Mouse (Mus musculus) hindbrain, embryonic 11.5 days (tissue): ENCODE data around the gene Fgfr2. TPM values are rescaled to one million over a fixed set of nuclear protein-coding genes. Genes with fewer than 3 reads are reported as not detected.

ENCODE experiments used
- ATAC-seq: fragments of 200-750 bp; cut with Nextera tagmentation; 2 replicates; pipeline ENCODE4 v1.8.0; 2017; ENCODE audit warnings: mild to moderate bottlenecking, moderate TSS enrichment, moderate library complexity; ENCODE audit not compliant: low FRiP score
- DNase-seq: peaks from one replicate; pipeline ENCODE4 v3.0.0-alpha.2; 2015; ENCODE audit warnings: low spot score
- H3K27ac ChIP-seq: fragments of 300-500 bp; sonication (generic); 2 replicates; pipeline ENCODE4 v1.5.1; 2014; ENCODE audit warnings: mild to moderate bottlenecking, low read depth, low read length
- H3K27me3 ChIP-seq: fragments of 300-500 bp; sonication (generic); 2 replicates; pipeline ENCODE4 v1.6.1; 2014; ENCODE audit warnings: mild to moderate bottlenecking, low read length, moderate library complexity, mixed read lengths; ENCODE audit not compliant: control insufficient read depth, insufficient read depth
- H3K36me3 ChIP-seq: fragments of 300-500 bp; sonication (generic); 2 replicates; pipeline ENCODE4 v1.6.1; 2014; ENCODE audit warnings: mild to moderate bottlenecking, low read length, moderate library complexity, mixed read lengths; ENCODE audit not compliant: control insufficient read depth, insufficient read depth
- H3K4me1 ChIP-seq: fragments of 300-500 bp; sonication (generic); replicated peaks from 2 replicates; pipeline ENCODE4 v1.6.1; 2014; ENCODE audit warnings: low read length, mixed read lengths; ENCODE audit not compliant: control insufficient read depth, insufficient read depth
- H3K4me2 ChIP-seq: fragments of 300-500 bp; sonication (generic); replicated peaks from 2 replicates; pipeline ENCODE4 v1.6.1; 2014; ENCODE audit warnings: mild to moderate bottlenecking, low read depth, low read length
- H3K4me3 ChIP-seq: fragments of 300-500 bp; sonication (generic); 2 replicates; pipeline ENCODE4 v1.5.1; 2014; ENCODE audit warnings: low read depth, low read length
- H3K9ac ChIP-seq: fragments of 300-500 bp; sonication (generic); 2 replicates; pipeline ENCODE4 v1.6.1; 2014; ENCODE audit warnings: low read depth, low read length
- H3K9me3 ChIP-seq: fragments of 300-500 bp; sonication (generic); 2 replicates; pipeline ENCODE4 v1.6.1; 2016; ENCODE audit warnings: low read length; ENCODE audit not compliant: control insufficient read depth
- WGBS: fragments of 180-500 bp; shearing (Covaris S2); extraction: QIAGEN DNeasy Blood & Tissue Kit; methylation state at CpG from one replicate; pipeline ENCODE4 v1.1.7; 2014; 5-methylcytosine and 5-hydroxymethylcytosine counted together
- polyA plus RNA-seq: library from polyadenylated mRNA; unstranded; fragments of >200 nt; fragmentation: Nextera tagmentation; extraction: Ambion mirVana; gene quantifications from 2 replicates; pipeline ENCODE4 v1.2.1, GENCODE M21; 2014

Gene Fgfr2
- polyA plus RNA-seq, 1 experiment from 2014 or later: 71.3 TPM

DNA sequence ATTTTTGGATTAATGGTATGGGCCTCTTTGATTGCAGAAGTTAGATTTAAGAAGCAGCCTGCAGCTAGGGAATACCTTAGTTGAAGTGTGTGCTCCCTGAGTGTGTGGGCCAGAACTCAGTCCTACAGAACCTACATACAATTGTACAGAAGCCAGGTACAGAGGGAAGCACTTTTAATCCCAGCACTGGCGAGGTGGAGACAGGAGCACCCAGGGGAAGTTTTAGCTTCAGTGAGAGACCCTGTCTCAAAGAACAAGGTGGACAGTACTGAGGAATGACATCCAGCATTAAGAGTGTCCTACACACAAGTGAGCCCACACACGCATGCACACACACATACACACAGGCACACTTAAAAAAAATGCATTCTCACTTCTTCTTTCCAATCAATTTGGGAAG lies 2545.1 kb downstream of the Fgfr2 start:
- ATAC-seq (no peak), DNase-seq (no peak)
- H3K4me3 ChIP-seq: no peak overlapping the region
- no peak overlapping the region for H3K27ac ChIP-seq
- no peaks in the 10 kb centered on the region for H3K9me3 ChIP-seq
- 90% methylated on average over 2 of the region's 2 CpGs for WGBS
- H3K9ac ChIP-seq: no peak overlapping the region
- no peaks in the 10 kb centered on the region for H3K36me3 ChIP-seq
- H3K27me3 ChIP-seq: no peaks in the 10 kb centered on the region
- H3K4me2 ChIP-seq: no peak overlapping the region
- no peaks in the 10 kb centered on the region for H3K4me1 ChIP-seq

DNA sequence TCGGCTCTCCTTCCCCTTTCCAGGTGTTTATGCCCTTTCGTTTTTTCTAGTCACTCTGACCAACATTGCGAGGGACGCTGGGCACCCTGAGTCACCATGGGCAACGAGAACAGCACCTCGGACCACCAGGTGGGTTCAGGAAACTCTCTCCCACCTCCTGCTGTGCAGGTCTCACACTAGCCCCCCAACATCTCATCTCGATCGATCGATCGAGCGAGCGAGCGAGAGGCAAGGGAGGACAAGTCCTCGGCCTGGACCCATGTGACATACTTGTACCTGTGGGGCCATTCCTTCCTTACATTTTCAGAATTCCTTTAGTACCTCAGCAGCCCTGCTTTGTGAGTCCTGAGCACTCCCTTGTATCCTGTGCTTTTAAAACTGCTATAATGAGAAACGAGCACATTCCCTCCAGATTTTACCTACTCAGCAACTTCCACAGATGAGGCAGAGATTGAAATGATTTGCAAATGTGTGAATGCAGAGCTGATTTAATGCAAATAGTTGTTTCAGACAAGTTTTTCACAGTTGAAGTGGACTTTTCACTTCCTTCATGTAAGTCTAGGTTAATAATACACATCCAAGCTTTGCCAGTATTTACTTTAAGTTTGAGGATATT lies 2545.7 kb downstream of the Fgfr2 start, which contains the start of gene Tacc2:
Tacc2 (plus strand) TSS at position 51 of the 616 bp plus-strand sequence.
- H3K4me3 ChIP-seq: no peak within 1 kb of the TSS
- 47% methylated on average over 15 of the region's 15 CpGs for whole genome bisulfite sequencing
- H3K9me3 ChIP-seq: no peaks in the 10 kb centered on the region
- no peaks in the 10 kb centered on the region for H3K27me3 ChIP-seq
- DNase-seq (no peak), ATAC-seq (no peak)
- H3K36me3 ChIP-seq: no peaks in the 10 kb centered on the region
- H3K27ac ChIP-seq: no peak within 1 kb of the TSS
- no peak within 1 kb of the TSS for H3K9ac ChIP-seq
- H3K4me2 ChIP-seq: no peak within 1 kb of the TSS; the same call in 1 of the 2 replicates
- no peaks in the 10 kb centered on the region for H3K4me1 ChIP-seq

DNA sequence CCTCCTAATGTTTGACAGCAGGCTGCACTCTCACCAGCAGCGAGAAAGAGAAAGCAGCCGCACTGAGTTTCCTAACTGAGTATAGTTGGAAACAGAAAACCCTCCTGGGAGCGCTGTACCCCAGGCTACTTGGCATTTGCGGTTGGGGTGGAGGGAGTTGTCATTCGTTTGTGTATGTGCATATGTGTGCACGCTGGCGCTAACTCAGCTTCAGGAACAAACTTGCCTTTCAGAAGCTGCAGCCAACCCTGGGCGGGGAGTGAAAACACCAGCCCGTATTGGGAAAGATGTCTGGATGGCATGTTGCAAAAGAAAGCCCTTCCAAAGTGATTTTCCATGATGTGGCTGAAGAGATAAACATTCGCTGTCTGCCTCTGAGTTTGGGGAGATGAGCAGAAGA lies 2546.2 kb downstream of the Fgfr2 start:
- no peak overlapping the region for H3K9ac ChIP-seq
- no peak for ATAC-seq
- no peaks in the 10 kb centered on the region for H3K36me3 ChIP-seq
- no peak overlapping the region for H3K4me3 ChIP-seq
- 31% methylated on average over 10 of the region's 10 CpGs for WGBS
- H3K27ac ChIP-seq: no peak overlapping the region
- H3K27me3 ChIP-seq: no peaks in the 10 kb centered on the region
- H3K4me2 ChIP-seq: no peak overlapping the region; the same call in 1 of the 2 replicates
- H3K4me1 ChIP-seq: no peaks in the 10 kb centered on the region
- DNase-seq: no peak
- H3K9me3 ChIP-seq: no peaks in the 10 kb centered on the region

DNA sequence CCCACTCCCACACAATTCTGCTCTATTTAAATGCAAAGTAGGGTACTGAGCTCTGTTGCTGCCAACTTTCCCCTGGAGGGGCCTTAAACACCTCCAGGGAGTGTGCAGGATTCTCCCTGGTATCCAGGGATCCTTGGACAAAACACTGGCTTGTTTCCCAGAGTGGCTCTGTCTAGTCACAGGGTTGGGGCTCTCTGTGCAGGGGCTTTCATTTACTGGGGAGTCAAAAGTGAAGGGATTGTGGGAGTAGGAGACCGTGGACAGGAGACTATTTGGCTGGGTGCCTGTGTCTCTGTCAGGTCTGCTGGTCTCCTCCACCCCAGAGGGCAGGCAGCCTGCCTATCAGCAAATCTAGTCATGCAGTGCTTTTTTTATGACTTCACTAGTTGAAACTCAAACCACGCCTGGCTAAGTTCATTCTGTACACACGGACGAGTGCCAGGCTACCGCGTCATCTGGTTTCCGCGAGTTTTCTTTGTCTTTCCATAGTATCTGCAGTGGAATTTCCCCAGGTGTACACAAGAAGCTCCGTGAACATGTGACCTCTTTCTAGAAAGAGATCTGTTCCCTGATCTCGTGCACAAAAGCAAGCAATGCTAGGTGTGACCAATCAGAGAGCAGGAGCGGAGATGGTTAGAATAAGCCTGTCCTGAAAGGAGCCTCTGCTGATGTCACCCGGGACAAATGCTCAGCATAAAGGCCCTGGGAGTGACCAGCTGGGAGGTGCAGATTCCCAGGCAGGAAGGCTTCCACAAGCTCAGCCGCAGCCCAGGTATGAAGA lies 2548.7 kb downstream of the Fgfr2 start:
- Histone ChIP-seq H3K27ac (no peak overlapping the region), H3K9ac (no peak overlapping the region), H3K9me3 (no peaks in the 10 kb centered on the region), H3K4me2 (no peak overlapping the region), H3K27me3 (no peaks in the 10 kb centered on the region), H3K4me3 (no peak overlapping the region), H3K36me3 (no peaks in the 10 kb centered on the region), H3K4me1 (no peaks in the 10 kb centered on the region)
- WGBS: 68% methylated on average over 13 of the region's 13 CpGs
- no peak for ATAC-seq
- no peak for DNase-seq

DNA sequence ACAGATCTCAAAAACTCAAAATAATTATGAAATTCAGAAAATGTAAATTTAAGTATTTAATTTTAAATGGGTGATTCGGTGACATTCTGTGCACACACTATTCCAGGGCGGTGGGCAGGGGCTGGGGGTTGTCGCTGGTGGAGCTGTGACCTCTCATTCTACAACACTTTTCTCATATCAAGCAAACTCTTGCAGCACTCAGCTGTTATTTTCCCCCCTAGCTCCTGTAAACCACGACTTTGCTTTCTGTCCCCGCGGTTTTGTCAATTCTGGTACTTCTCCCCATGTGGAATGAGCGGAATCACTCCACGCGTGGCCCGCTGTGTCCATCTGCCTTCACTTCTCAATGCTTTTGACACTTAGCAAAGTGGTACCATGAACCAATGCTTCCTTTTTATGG lies 2549.4 kb downstream of the Fgfr2 start:
- no peak overlapping the region for H3K9ac ChIP-seq
- H3K27ac ChIP-seq: no peak overlapping the region
- no peak overlapping the region for H3K4me2 ChIP-seq
- H3K4me1 ChIP-seq: no peaks in the 10 kb centered on the region
- H3K36me3 ChIP-seq: no peaks in the 10 kb centered on the region
- DNase-seq (no peak), ATAC-seq (no peak)
- H3K9me3 ChIP-seq: no peaks in the 10 kb centered on the region
- H3K4me3 ChIP-seq: no peak overlapping the region
- H3K27me3 ChIP-seq: no peaks in the 10 kb centered on the region
- WGBS: 94% methylated on average over 10 of the region's 10 CpGs

DNA sequence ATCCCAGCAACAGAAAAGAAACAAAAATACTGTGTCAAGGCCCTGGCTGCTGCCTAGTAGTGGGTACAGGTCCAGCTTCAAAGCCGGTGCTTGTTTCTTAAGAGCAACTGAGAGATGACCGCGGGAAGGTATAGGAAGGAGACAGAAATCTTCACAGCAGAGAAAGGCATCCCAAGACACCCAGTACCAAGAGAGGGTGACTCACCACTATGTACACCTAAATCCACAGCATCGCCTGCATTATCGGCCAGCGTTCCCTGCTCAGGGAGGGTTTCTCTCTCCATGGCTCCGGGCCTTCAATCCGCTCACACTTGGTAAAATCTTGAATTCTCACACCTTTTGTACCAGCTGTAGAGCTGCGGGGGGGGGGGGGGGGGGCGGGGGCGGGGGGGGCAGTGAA lies 2550.3 kb downstream of the Fgfr2 start, which contains the start of gene Nsmce4a:
Nsmce4a (minus strand) TSS at position 298 of the 400 bp plus-strand sequence.
- Histone ChIP-seq H3K4me1 (no peaks in the 10 kb centered on the region), H3K27ac (no peak within 1 kb of the TSS), H3K36me3 (no peaks in the 10 kb centered on the region), H3K9ac (no peak within 1 kb of the TSS), H3K27me3 (no peaks in the 10 kb centered on the region), H3K4me3 (no peak within 1 kb of the TSS), H3K4me2 (no peak within 1 kb of the TSS), H3K9me3 (no peaks in the 10 kb centered on the region)
- 85% methylated on average over 8 of the region's 11 CpGs for WGBS
- DNase-seq (no peak), ATAC-seq (no peak)

DNA sequence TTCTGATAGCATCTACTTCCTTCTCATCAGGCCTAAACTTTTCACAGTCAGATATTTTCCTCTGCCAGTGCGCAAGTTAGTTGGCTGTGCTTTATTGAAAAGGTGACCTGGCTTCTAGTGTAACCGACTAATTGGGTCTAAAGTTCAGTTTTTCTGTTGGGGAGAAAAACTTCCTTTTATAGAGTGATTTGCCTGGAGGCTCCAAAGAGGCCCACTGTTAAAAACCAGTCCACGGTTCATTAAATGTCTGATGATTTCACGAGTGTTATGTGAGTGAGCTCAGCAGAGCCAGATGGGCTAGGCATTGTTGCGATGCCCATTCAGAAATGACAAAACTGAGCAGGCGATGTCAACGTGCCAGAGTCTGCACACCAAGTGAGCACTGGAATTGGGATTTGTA lies 2552.7 kb downstream of the Fgfr2 start:
- Histone ChIP-seq H3K36me3 (no peaks in the 10 kb centered on the region), H3K9ac (no peak overlapping the region), H3K27ac (no peak overlapping the region), H3K27me3 (no peaks in the 10 kb centered on the region), H3K4me2 (no peak overlapping the region), H3K4me3 (no peak overlapping the region), H3K9me3 (no peaks in the 10 kb centered on the region), H3K4me1 (no peaks in the 10 kb centered on the region)
- 54% methylated on average over 7 of the region's 7 CpGs for WGBS
- DNase-seq (no peak), ATAC-seq (no peak)

DNA sequence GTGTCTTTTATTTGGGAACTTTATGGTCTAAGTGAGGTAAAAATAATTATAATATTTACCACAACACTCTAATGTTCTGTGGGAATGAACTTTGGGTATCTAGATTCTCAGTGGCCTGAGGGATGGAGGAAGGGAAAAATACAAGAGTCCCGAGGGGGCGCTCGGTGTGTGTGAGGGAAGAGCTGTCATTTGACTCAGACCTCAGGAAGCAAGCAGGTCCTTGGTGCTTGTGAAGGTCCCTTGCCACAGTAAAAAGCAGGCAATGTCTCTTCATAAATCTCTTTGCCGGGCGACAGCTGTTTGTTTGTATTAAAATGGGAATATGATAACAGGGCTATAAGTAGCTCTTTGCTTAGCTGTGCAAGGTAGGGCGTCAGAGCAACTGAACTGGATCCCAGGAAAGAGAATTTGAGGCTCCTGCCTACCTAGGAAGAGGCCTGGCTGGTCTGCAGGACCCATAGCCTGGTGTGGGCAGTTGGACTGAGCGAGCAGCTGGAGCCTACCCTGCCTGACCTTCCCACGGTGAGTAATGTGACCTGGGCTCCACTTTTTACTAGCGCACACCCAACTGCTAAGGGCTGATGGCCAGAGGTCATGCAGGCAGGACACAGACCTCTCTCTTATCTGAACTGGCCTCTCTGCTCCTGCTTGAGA lies 2554.2 kb downstream of the Fgfr2 start:
- Histone ChIP-seq H3K36me3 (no peaks in the 10 kb centered on the region), H3K4me2 (no peak overlapping the region), H3K27me3 (no peaks in the 10 kb centered on the region), H3K27ac (no peak overlapping the region), H3K9me3 (no peaks in the 10 kb centered on the region), H3K9ac (no peak overlapping the region), H3K4me1 (no peaks in the 10 kb centered on the region), H3K4me3 (no peak overlapping the region)
- WGBS: 75% methylated on average over 9 of the region's 9 CpGs
- no peak for DNase-seq
- ATAC-seq: no peak
